Mouse (Mus musculus) intestine, embryonic 16.5 days (tissue): ENCODE results near the gene Mpp2. TPM values are rescaled to one million over a fixed set of nuclear protein-coding genes. Genes with fewer than 3 reads are reported as not detected.

Source experiments
- ATAC-seq: fragments of 200-750 bp; cut with Nextera tagmentation; 2 replicates; pipeline ENCODE4 v1.8.0; 2017; ENCODE audit warnings: moderate TSS enrichment, moderate library complexity
- H3K27ac ChIP-seq: fragments of 300-500 bp; sonication (generic); 2 replicates; pipeline ENCODE4 v1.5.1; 2014; ENCODE audit warnings: mild to moderate bottlenecking, low read length
- H3K27me3 ChIP-seq: fragments of 300-500 bp; sonication (generic); replicated peaks from 2 replicates; pipeline ENCODE4 v1.6.1; 2014; ENCODE audit warnings: low read length, control low read depth, mixed read lengths; ENCODE audit not compliant: control insufficient read depth, insufficient read depth
- H3K36me3 ChIP-seq: fragments of 300-500 bp; sonication (generic); 2 replicates; pipeline ENCODE4 v1.6.1; 2014; ENCODE audit warnings: low read length, control low read depth; ENCODE audit not compliant: control insufficient read depth, insufficient read depth
- H3K4me1 ChIP-seq: fragments of 300-500 bp; sonication (generic); 2 replicates; pipeline ENCODE4 v1.6.1; 2014; ENCODE audit warnings: low read length, control low read depth, mixed read lengths; ENCODE audit not compliant: control insufficient read depth, insufficient read depth
- H3K4me2 ChIP-seq: fragments of 300-500 bp; sonication (generic); 2 replicates; pipeline ENCODE4 v1.6.1; 2014; ENCODE audit warnings: low read depth, low read length, control low read depth
- H3K4me3 ChIP-seq: fragments of 300-500 bp; sonication (generic); 2 replicates; pipeline ENCODE4 v1.5.1; 2014; ENCODE audit warnings: mild to moderate bottlenecking, low read length
- H3K9ac ChIP-seq: fragments of 300-500 bp; sonication (generic); 2 replicates; pipeline ENCODE4 v1.6.1; 2014; ENCODE audit warnings: low read depth, low read length
- H3K9me3 ChIP-seq: fragments of 300-500 bp; sonication (generic); 2 replicates; pipeline ENCODE4 v1.6.1; 2016; ENCODE audit warnings: low read length, control low read depth; ENCODE audit not compliant: control insufficient read depth
- WGBS: fragments of 180-500 bp; shearing (Covaris S2); extraction: QIAGEN DNeasy Blood & Tissue Kit; methylation state at CpG from one replicate; pipeline ENCODE4 v1.1.7; 2014; 5-methylcytosine and 5-hydroxymethylcytosine counted together
- polyA plus RNA-seq: library from polyadenylated mRNA; unstranded; fragments of >200 nt; fragmentation: Nextera tagmentation; extraction: Ambion mirVana; gene quantifications from 2 replicates; pipeline ENCODE4 v1.2.1, GENCODE M21; 2015

The Mpp2 gene
- 5.8 and 6.2 TPM in 2 replicates for polyA plus RNA-seq

GRCm38 (mm10) chr11:102087931-102088898 is at the start of gene Mpp2:
TSS of gene Mpp2 (minus strand) at chr11:102088515.
- Histone ChIP-seq H3K4me3 (peak within 1 kb of the TSS; percentile 66), H3K9ac (peak within 1 kb of the TSS; percentile 69), H3K4me1 (peaks cover 9% of the 10 kb centered on the region; the same call in 1 of the 2 replicates), H3K36me3 (no peaks in the 10 kb centered on the region), H3K27ac (peak within 1 kb of the TSS; percentile 63), H3K9me3 (no peaks in the 10 kb centered on the region), H3K4me2 (peak within 1 kb of the TSS; percentile 94), H3K27me3 (no peaks in the 10 kb centered on the region)
- WGBS = under 1% methylated on average over 43 of the region's 49 CpGs
- peak; percentile 73 for ATAC-seq

DNA sequence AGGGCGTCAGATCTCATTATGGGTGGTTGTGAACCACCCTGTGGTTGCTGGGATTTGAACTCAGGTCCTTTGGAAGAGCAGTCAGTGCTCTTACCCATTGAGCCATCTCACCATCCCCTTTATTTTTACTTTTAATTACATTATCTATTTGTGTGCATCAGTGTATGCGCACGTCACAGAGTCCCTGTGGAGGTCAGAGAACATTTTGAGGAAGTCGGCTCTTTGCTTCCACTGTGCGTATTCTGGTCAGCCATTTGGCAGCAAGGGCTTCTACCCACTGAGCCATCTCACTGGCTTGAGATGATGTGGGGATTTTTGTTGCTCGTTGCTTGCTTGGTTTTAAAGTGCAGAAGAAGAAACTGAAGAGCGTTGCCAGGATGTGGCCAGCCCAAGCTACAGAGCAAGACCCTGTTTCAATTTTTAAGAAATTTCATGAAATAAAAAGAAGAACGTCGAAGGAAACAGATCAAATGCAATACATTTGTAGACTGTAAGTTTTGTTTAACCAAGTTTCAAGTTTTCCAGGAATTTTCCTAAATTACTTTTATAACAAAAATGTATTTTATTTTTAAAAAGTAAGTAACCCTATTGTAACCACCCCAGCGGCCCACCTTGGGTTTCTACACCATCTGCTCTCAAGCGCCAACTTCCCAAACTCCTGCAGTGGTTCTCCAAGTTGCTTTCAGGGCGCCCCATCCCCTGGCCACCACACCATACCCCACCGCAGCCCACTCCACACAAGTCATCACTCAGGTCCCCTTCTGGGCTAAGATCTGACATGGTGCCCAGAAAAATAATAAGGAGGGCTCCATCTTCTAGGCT is 49.5 kb upstream of the Mpp2 start:
- Histone ChIP-seq H3K27ac (no peak overlapping the region), H3K9me3 (no peaks in the 10 kb centered on the region), H3K27me3 (no peaks in the 10 kb centered on the region), H3K9ac (peak overlapping the region; percentile 52), H3K36me3 (no peaks in the 10 kb centered on the region), H3K4me3 (peak overlapping the region; percentile 31), H3K4me2 (peak overlapping the region; percentile 60), H3K4me1 (peaks cover 3% of the 10 kb centered on the region; the same call in 1 of the 2 replicates)
- no peak for ATAC-seq
- WGBS = 41% methylated on average over 13 of the region's 13 CpGs

- 22% methylated on average over 4 of the region's 4 CpGs for WGBS
- Histone ChIP-seq H3K27me3 (no peaks in the 10 kb centered on the region), H3K27ac (no peak overlapping the region), H3K9ac (no peak overlapping the region), H3K4me2 (no peak overlapping the region), H3K9me3 (no peaks in the 10 kb centered on the region), H3K4me1 (peaks cover 8% of the 10 kb centered on the region; the same call in 1 of the 2 replicates), H3K4me3 (no peak overlapping the region), H3K36me3 (no peaks in the 10 kb centered on the region)
- ATAC-seq = no peak
Observed at GRCm38 (mm10) chr11:102134516-102134915, 46.2 kb upstream of the Mpp2 start.

DNA sequence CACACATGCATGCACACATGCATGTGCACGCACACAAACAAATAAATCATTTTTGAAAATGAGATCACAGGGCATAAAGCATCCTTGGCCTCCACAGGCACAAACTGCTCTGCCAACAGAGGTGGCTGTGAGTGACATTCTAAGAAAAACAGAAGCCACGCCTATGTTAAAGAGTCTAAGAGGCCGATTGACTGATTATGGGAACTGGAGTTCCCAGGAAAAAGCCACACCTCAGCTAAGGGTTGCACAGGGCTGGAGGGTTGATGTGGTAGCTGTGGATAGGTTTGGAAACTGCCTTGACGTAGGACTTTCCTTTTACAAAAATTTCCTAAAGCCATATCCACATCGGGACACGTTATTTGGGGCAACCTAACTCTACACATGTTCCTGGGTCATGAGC is 29.1 kb upstream of the Mpp2 start:
- Histone ChIP-seq H3K4me3 (no peak overlapping the region), H3K4me2 (no peak overlapping the region), H3K9ac (no peak overlapping the region), H3K27me3 (no peaks in the 10 kb centered on the region), H3K27ac (no peak overlapping the region), H3K4me1 (no peaks in the 10 kb centered on the region), H3K9me3 (no peaks in the 10 kb centered on the region), H3K36me3 (no peaks in the 10 kb centered on the region)
- no peak for ATAC-seq
- 69% methylated on average over 6 of the region's 6 CpGs for WGBS

DNA sequence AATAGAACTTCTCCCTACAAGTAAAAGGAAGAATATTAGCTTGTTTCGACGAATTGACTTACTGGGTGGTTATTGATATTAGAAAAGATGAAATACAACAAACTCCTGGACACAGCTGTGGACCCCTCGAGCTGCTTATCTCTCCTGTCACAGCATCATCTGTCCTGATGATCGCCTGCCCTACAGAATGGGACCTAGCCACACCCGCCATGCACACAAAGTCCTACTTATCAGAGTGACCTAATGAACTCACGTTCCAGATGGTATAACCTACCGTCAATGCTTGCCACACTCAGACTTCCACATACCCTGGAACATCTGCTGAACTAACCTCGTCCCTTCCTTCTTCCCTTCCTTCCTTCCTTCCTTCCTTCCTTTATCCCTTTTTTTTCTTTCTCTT is 27.9 kb upstream of the Mpp2 start:
- Histone ChIP-seq H3K4me2 (no peak overlapping the region), H3K4me3 (no peak overlapping the region), H3K9ac (no peak overlapping the region), H3K4me1 (no peaks in the 10 kb centered on the region), H3K9me3 (no peaks in the 10 kb centered on the region), H3K36me3 (no peaks in the 10 kb centered on the region), H3K27me3 (no peaks in the 10 kb centered on the region), H3K27ac (no peak overlapping the region)
- ATAC-seq = no peak
- 57% methylated on average over 8 of the region's 8 CpGs for WGBS

DNA sequence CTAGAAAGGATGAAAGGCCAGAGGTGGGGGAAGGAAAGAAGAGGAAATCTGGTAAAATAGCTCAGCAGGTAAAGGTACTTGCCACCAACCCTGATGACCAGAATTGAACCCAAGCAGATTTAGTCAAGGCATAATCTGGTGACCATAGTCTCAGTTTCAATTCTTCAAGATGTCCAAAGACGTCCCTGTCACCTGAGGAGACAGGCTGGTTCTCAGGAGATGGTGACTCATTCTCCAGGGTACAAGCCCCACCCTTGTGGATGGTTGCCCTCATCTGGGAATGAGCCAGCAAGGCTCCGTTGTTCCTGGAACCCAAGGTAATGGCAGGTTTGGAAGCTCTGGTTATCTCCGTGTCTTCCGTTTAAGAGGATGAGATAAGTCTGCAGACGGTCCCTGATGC is 23.3 kb upstream of the Mpp2 start:
- Histone ChIP-seq H3K4me2 (no peak overlapping the region), H3K27me3 (peaks cover 26% of the 10 kb centered on the region), H3K9ac (no peak overlapping the region), H3K27ac (no peak overlapping the region), H3K9me3 (no peaks in the 10 kb centered on the region), H3K36me3 (no peaks in the 10 kb centered on the region), H3K4me1 (no peaks in the 10 kb centered on the region; the same call in 1 of the 2 replicates), H3K4me3 (no peak overlapping the region)
- 65% methylated on average over 5 of the region's 5 CpGs for WGBS
- no peak for ATAC-seq

- 9% methylated on average over 9 of the region's 9 CpGs for WGBS
- ATAC-seq = no peak
Observed at GRCm38 (mm10) chr11:102107732-102108131, 19.4 kb upstream of the Mpp2 start, which contains the start of gene Pyy. TSS of gene Pyy (minus strand) at chr11:102107832.

GRCm38 (mm10) chr11:102106911-102107310 is 18.6 kb upstream of the Mpp2 start:
- no peak overlapping the region for H3K27ac ChIP-seq
- no peaks in the 10 kb centered on the region for H3K9me3 ChIP-seq
- ATAC-seq = no peak
- peak overlapping the region; percentile 32; the same call in 1 of the 2 replicates for H3K4me2 ChIP-seq
- no peaks in the 10 kb centered on the region for H3K36me3 ChIP-seq
- peaks cover 49% of the 10 kb centered on the region for H3K27me3 ChIP-seq
- 2% methylated on average over 21 of the region's 21 CpGs for WGBS
- no peaks in the 10 kb centered on the region; the same call in 1 of the 2 replicates for H3K4me1 ChIP-seq
- H3K9ac ChIP-seq = no peak overlapping the region
- H3K4me3 ChIP-seq = peak overlapping the region; percentile 32; the same call in 1 of the 2 replicates

More at GRCm38 (mm10) chr11:102107732-102108131, 19.4 kb upstream of the Mpp2 start, which contains the start of gene Pyy:
- H3K27me3 ChIP-seq = peaks cover 49% of the 10 kb centered on the region
- H3K4me3 ChIP-seq = peak within 1 kb of the TSS; percentile 32; the same call in 1 of the 2 replicates
- no peaks in the 10 kb centered on the region for H3K36me3 ChIP-seq
- H3K4me2 ChIP-seq = peak within 1 kb of the TSS; percentile 32; the same call in 1 of the 2 replicates
- H3K4me1 ChIP-seq = no peaks in the 10 kb centered on the region; the same call in 1 of the 2 replicates
- no peak within 1 kb of the TSS for H3K27ac ChIP-seq
- H3K9ac ChIP-seq = no peak within 1 kb of the TSS
- no peaks in the 10 kb centered on the region for H3K9me3 ChIP-seq
